Mouse (Mus musculus) intestine, postnatal 0 days (tissue): ENCODE results near the gene Olfr474. TPM values are rescaled to one million over a fixed set of nuclear protein-coding genes. Genes with fewer than 3 reads are reported as not detected.
"Not testable (repeated sequence)": the region's sequence is repeated elsewhere in the genome, so short reads cannot be mapped to it uniquely, and the experiment has no call there.

Experiments
- ATAC-seq: fragments of 200-750 bp; cut with Nextera tagmentation; 2 replicates; pipeline ENCODE4 v1.8.0; 2017; ENCODE audit warnings: mild to moderate bottlenecking, moderate TSS enrichment, moderate library complexity
- H3K27ac ChIP-seq: fragments of 300-500 bp; sonication (generic); 2 replicates; pipeline ENCODE4 v1.5.1; 2014; ENCODE audit warnings: mild to moderate bottlenecking, low read depth, low read length, moderate library complexity
- H3K27me3 ChIP-seq: fragments of 300-500 bp; sonication (generic); replicated peaks from 2 replicates; pipeline ENCODE4 v1.6.1; 2014; ENCODE audit warnings: low read length, mixed read lengths; ENCODE audit not compliant: control insufficient read depth, insufficient read depth
- H3K36me3 ChIP-seq: fragments of 300-500 bp; sonication (generic); 2 replicates; pipeline ENCODE4 v1.6.1; 2014; ENCODE audit warnings: mild to moderate bottlenecking, moderate library complexity; ENCODE audit not compliant: control insufficient read depth, insufficient read depth
- H3K4me1 ChIP-seq: fragments of 300-500 bp; sonication (generic); replicated peaks from 2 replicates; pipeline ENCODE4 v1.6.1; 2014; ENCODE audit warnings: antibody characterized with exemption, low read length, mixed read lengths; ENCODE audit not compliant: control insufficient read depth, insufficient read depth
- H3K4me2 ChIP-seq: fragments of 300-500 bp; sonication (generic); replicated peaks from 2 replicates; pipeline ENCODE4 v1.6.1; 2014; ENCODE audit warnings: low read depth, mild to moderate bottlenecking, moderate library complexity
- H3K4me3 ChIP-seq: fragments of 300-500 bp; sonication (generic); 2 replicates; pipeline ENCODE4 v1.5.1; 2014; ENCODE audit warnings: low read depth, low read length
- H3K9ac ChIP-seq: fragments of 300-500 bp; sonication (generic); 2 replicates; pipeline ENCODE4 v1.6.1; 2014; ENCODE audit warnings: mild to moderate bottlenecking, low read depth, low read length
- H3K9me3 ChIP-seq: fragments of 300-500 bp; sonication (generic); 2 replicates; pipeline ENCODE4 v1.6.1; 2016; ENCODE audit warnings: mixed run types; ENCODE audit not compliant: control insufficient read depth
- CTCF ChIP-seq: sonication (generic); IDR thresholded peaks from 2 replicates; pipeline ENCODE4 v1.5.1; 2016; ENCODE audit warnings: low read depth, mild to moderate bottlenecking, control low read depth, antibody characterized with exemption, moderate library complexity
- WGBS: fragments of 180-500 bp; shearing (Covaris S2); extraction: QIAGEN DNeasy Blood & Tissue Kit; methylation state at CpG from one replicate; pipeline ENCODE4 v1.1.7; 2014; 5-methylcytosine and 5-hydroxymethylcytosine counted together
- polyA plus RNA-seq: library from polyadenylated mRNA; unstranded; fragments of >200 nt; fragmentation: Nextera tagmentation; extraction: Ambion mirVana; gene quantifications from 2 replicates; pipeline ENCODE4 v1.2.1, GENCODE M21; 2015

Olfr474 gene
- not detected in 2 replicates for polyA plus RNA-seq

DNA sequence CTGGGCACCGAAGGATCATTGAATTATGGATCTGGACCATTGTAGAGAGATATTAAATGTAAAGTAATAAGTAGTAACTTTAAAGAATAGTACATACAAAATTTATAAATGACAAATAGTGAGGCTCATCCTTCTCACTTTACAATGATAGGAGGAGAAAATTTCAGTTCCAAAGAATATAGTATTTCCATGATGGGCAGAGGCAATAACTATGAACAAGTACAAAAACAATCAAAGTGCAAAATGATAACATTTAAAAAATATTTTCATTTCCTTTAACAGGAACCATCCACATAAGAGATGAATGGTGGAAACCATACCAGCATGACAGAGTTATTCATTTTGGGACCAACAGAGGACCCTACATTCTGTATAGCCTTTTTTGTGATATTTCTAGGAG, at the start of gene Olfr474:
Gene Olfr474 (plus strand): TSS at position 301 of the 400 bp plus-strand sequence.
- Histone ChIP-seq H3K9me3 (no peaks in the 10 kb centered on the region), H3K27ac (no peak within 1 kb of the TSS), H3K27me3 (no peaks in the 10 kb centered on the region), H3K36me3 (no peaks in the 10 kb centered on the region), H3K4me1 (no peaks in the 10 kb centered on the region), H3K4me2 (no peak within 1 kb of the TSS), H3K4me3 (no peak within 1 kb of the TSS), H3K9ac (no peak within 1 kb of the TSS)
- WGBS: 93% methylated on average over 1 of the region's 1 CpGs
- ATAC-seq: no peak
- no peak for TF ChIP-seq CTCF

DNA sequence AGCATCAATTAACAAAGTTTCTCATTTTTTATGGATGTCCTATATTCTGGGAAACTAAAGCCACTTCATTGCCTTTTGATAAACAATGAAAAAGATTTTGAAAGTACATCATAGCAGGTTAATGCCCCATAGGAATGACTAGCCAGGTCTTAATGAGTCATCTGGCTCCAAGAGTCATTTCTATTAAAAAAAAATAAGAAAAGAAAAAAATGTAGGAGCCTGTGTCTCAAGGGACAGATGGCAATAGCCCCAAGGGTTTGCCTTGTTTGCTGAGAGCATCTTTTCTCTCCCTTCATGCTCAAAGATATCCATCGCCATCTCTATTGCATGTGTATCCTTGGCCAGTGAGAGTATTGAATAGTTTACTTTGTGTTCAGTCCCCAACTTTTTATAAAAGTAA, 24.3 kb upstream of the Olfr474 start, which contains the start of gene Olfr473:
Gene Olfr473 (plus strand): TSS at position 301 of the 400 bp plus-strand sequence.
- no peak for TF ChIP-seq CTCF
- 94% methylated on average over 1 of the region's 1 CpGs for WGBS
- ATAC-seq: no peak

DNA sequence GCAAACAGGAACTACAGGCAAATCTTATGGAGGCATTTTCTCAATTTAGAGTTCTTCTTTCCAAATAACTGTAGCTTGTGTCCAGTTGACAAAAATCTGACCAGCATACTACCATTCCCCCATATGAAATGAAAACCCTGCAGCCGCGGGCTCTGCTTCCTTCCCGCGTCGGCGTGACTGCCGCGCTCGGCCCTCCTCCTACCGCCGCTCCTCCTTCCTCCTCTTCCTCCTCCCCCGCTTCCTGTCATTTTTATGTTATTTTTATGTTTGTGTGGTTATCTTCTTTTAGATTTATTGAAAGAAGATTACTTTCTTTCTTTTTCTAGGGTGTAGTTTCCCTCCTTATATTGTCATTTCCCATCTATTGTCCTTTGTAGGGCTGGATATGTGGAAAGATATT, 1.9 kb upstream of the Olfr474 start:
- 96% methylated on average over 12 of the region's 12 CpGs for WGBS
- not testable (repeated sequence) for H3K9ac ChIP-seq, H3K27me3 ChIP-seq

More for the DNA sequence above, 24.3 kb upstream of the Olfr474 start, which contains the start of gene Olfr473:
- no peaks in the 10 kb centered on the region for H3K4me1 ChIP-seq
- H3K9ac ChIP-seq: no peak within 1 kb of the TSS
- H3K9me3 ChIP-seq: no peaks in the 10 kb centered on the region
- no peak within 1 kb of the TSS for H3K4me2 ChIP-seq
- no peaks in the 10 kb centered on the region for H3K36me3 ChIP-seq
- H3K27ac ChIP-seq: no peak within 1 kb of the TSS
- H3K4me3 ChIP-seq: no peak within 1 kb of the TSS
- H3K27me3 ChIP-seq: no peaks in the 10 kb centered on the region

DNA sequence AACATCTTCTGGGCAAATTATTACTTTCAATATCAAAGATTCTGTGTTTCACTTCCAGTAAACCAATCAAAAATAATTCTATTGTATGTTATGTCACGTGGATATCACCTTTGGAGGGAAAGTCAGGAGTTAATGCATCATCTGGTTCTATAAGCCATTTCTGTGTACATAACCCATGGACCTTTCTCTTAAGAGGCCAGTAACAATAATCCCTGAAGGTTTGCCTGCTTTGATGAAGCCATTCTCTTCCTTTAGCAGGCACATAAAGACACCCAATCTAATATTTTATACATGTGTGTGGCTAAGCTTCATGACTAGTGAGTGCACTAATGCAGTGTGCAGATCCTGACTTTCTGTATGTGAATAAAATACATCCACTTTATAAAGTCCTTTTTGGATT, 10.1 kb downstream of the Olfr474 start, which contains the start of gene Olfr476:
Gene Olfr476 (plus strand): TSS at position 301 of the 400 bp plus-strand sequence.
- TF ChIP-seq CTCF: no peak
- 27% methylated on average over 1 of the region's 1 CpGs for WGBS
- H3K4me2 ChIP-seq: no peak within 1 kb of the TSS
- no peak within 1 kb of the TSS for H3K27ac ChIP-seq
- no peak within 1 kb of the TSS for H3K9ac ChIP-seq
- no peak for ATAC-seq
- H3K9me3 ChIP-seq: no peaks in the 10 kb centered on the region
- H3K27me3 ChIP-seq: no peaks in the 10 kb centered on the region
- H3K4me1 ChIP-seq: no peaks in the 10 kb centered on the region
- H3K4me3 ChIP-seq: no peak within 1 kb of the TSS
- H3K36me3 ChIP-seq: no peaks in the 10 kb centered on the region

More for the DNA sequence above, 1.9 kb upstream of the Olfr474 start:
- not testable (repeated sequence) for H3K9me3 ChIP-seq, ATAC-seq, H3K4me1 ChIP-seq, H3K4me2 ChIP-seq, H3K36me3 ChIP-seq, H3K27ac ChIP-seq, H3K4me3 ChIP-seq

DNA sequence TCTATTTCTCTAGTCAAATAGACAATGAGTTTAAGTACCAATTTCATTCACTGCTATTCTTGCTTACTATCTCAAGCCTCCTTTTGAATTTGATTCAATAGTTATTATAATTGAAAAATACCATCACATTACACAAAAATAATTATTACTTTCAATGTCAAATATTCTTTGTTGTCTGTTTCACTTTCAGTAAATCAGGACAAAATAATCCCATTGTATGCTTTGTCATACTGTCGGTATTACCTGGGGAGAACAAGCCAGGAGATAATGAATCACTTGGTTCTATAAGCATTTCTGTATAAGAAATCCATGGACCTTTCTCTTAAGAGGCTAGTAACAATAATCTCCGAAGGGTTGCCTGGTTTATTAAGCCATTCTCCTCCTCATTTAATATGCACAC, 31.9 kb downstream of the Olfr474 start, which contains the start of gene Olfr477:
Gene Olfr477 (plus strand): TSS at position 301 of the 400 bp plus-strand sequence.
- Histone ChIP-seq H3K9ac (no peak within 1 kb of the TSS), H3K27ac (no peak within 1 kb of the TSS), H3K27me3 (no peaks in the 10 kb centered on the region), H3K4me3 (no peak within 1 kb of the TSS), H3K36me3 (no peaks in the 10 kb centered on the region), H3K4me1 (no peaks in the 10 kb centered on the region), H3K9me3 (no peaks in the 10 kb centered on the region), H3K4me2 (no peak within 1 kb of the TSS)
- no peak for TF ChIP-seq CTCF
- 75% methylated on average over 2 of the region's 2 CpGs for WGBS
- ATAC-seq: no peak

Other genes starting within 250 kb of the Olfr474 start
- 0.13 TPM in 1 of 2 replicates, not detected in the other for gene Cyb5r2, start 196.6 kb upstream of the Olfr474 start, polyA plus RNA-seq
- not detected in 2 replicates for gene Ovch2, start 153.4 kb upstream of the Olfr474 start, polyA plus RNA-seq
- not detected in 2 replicates for gene Olfr467, start 142.4 kb upstream of the Olfr474 start, polyA plus RNA-seq
- gene Olfr469, start 129.1 kb upstream of the Olfr474 start, polyA plus RNA-seq: not detected in 2 replicates
- not detected in 2 replicates for gene Olfr470, start 107.2 kb upstream of the Olfr474 start, polyA plus RNA-seq
- gene Olfr472, start 56.7 kb upstream of the Olfr474 start, polyA plus RNA-seq: not detected in 2 replicates
- not detected in 2 replicates for gene Olfr473, start 24.2 kb upstream of the Olfr474 start, polyA plus RNA-seq
- gene Olfr476, start 10.2 kb downstream of the Olfr474 start, polyA plus RNA-seq: not detected in 2 replicates
- gene Olfr477, start 32.0 kb downstream of the Olfr474 start, polyA plus RNA-seq: not detected in 2 replicates
- not detected in 2 replicates for gene Olfr478, start 79.3 kb downstream of the Olfr474 start, polyA plus RNA-seq
- not detected in 2 replicates for gene Olfr479, start 96.0 kb downstream of the Olfr474 start, polyA plus RNA-seq
- gene Olfr480, start 112.7 kb downstream of the Olfr474 start, polyA plus RNA-seq: not detected in 2 replicates
- gene Olfr481, start 125.2 kb downstream of the Olfr474 start, polyA plus RNA-seq: not detected in 2 replicates
- 0.08 and 0.10 TPM in 2 replicates for gene Olfr482, start 142.9 kb downstream of the Olfr474 start, polyA plus RNA-seq
- gene Olfr483, start 146.2 kb downstream of the Olfr474 start, polyA plus RNA-seq: not detected in 2 replicates
- not detected in 2 replicates for gene Olfr484, start 172.8 kb downstream of the Olfr474 start, polyA plus RNA-seq
- not detected in 2 replicates for gene Olfr485, start 205.2 kb downstream of the Olfr474 start, polyA plus RNA-seq
- not detected in 2 replicates for gene Olfr486, start 218.1 kb downstream of the Olfr474 start, polyA plus RNA-seq